Mouse (Mus musculus): ENCODE data around the gene Slc2a10.

Gene Slc2a10

GRCm38 (mm10) chr2:165559506-165560235 lies 56.1 kb downstream of the Slc2a10 start:
- no peak for DNase-seq (ENCODE audit: low read depth, low spot score)

GRCm38 (mm10) chr2:165561861-165562260 lies 58.3 kb downstream of the Slc2a10 start:
- no peak for DNase-seq (ENCODE audit: low read depth, low spot score)

- DNase-seq (ENCODE audit: low read depth, low spot score), result peak; percentile 57
Measured at GRCm38 (mm10) chr2:165563298-165564058, 59.9 kb downstream of the Slc2a10 start.

- no peak for DNase-seq (ENCODE audit: low read depth, low spot score)
Measured at GRCm38 (mm10) chr2:165564101-165564500, 60.5 kb downstream of the Slc2a10 start.

- DNase-seq (ENCODE audit: low read depth, low spot score), result no peak
Measured at GRCm38 (mm10) chr2:165564620-165565019, 61.0 kb downstream of the Slc2a10 start.

- DNase-seq (ENCODE audit: low read depth, low spot score), result no peak
Measured at GRCm38 (mm10) chr2:165566898-165567297, 63.3 kb downstream of the Slc2a10 start.

GRCm38 (mm10) chr2:165567820-165568219 lies 64.2 kb downstream of the Slc2a10 start:
- no peak for DNase-seq (ENCODE audit: low read depth, low spot score)

GRCm38 (mm10) chr2:165568911-165569310 lies 65.3 kb downstream of the Slc2a10 start:
- no peak for DNase-seq (ENCODE audit: low read depth, low spot score)
